Mouse (Mus musculus) small intestine, adult 2 months (tissue): ENCODE results near the gene Phb2.

ENCODE experiments used
- CTCF ChIP-seq: fragments of 200-500 bp; IDR thresholded peaks from 2 replicates; pipeline ENCODE4 v1.5.1; 2012; ENCODE audit warnings: low read depth, mild to moderate bottlenecking, control low read depth, inconsistent platforms, low read length, moderate library complexity, mixed read lengths; ENCODE audit not compliant: insufficient replicate concordance, insufficient read length; ENCODE audit errors: extremely low read depth
- POLR2A ChIP-seq: fragments of 200-500 bp; IDR thresholded peaks from 2 replicates; pipeline ENCODE4 v1.6.1; 2012; ENCODE audit warnings: low read depth, mild to moderate bottlenecking, control low read depth, inconsistent platforms, low read length, moderate library complexity

DNA sequence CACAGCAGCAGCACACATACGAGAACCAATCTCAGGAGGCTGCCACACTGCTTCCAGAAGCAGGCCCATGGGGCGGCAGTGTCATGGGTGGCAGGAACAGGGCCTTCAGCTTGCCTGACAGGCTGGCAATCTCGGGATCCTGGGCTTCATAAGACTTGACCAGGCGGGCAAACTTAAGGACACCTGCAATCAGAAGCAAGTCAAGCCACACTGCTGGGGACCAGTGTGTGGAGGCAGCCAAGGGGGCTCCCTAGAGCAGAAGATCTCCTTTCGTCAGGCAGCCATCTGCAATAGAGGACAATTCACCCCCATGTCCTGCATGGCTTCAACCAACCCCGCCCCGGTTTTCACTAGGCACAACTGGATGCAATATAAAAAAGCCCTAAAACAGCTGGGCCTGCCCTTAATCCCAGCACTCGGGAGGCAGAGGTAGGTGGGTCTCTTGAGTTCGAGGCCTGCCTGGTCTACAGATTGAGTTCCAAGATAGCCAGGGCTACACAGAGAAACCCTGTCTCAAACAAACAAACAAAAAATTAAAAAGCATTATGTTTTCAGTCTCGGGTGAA, 27.2 kb downstream of the Phb2 start:
- TF ChIP-seq POLR2A (no peak), CTCF (no peak)
